Mouse (Mus musculus): ENCODE results near the gene Hoxc5. TPM values are rescaled to one million over a fixed set of nuclear protein-coding genes. Genes with fewer than 3 reads are reported as not detected.

The Hoxc5 gene
- total RNA-seq, 2 experiments from 2014 or later, result 0.12 to 0.15 TPM

DNA sequence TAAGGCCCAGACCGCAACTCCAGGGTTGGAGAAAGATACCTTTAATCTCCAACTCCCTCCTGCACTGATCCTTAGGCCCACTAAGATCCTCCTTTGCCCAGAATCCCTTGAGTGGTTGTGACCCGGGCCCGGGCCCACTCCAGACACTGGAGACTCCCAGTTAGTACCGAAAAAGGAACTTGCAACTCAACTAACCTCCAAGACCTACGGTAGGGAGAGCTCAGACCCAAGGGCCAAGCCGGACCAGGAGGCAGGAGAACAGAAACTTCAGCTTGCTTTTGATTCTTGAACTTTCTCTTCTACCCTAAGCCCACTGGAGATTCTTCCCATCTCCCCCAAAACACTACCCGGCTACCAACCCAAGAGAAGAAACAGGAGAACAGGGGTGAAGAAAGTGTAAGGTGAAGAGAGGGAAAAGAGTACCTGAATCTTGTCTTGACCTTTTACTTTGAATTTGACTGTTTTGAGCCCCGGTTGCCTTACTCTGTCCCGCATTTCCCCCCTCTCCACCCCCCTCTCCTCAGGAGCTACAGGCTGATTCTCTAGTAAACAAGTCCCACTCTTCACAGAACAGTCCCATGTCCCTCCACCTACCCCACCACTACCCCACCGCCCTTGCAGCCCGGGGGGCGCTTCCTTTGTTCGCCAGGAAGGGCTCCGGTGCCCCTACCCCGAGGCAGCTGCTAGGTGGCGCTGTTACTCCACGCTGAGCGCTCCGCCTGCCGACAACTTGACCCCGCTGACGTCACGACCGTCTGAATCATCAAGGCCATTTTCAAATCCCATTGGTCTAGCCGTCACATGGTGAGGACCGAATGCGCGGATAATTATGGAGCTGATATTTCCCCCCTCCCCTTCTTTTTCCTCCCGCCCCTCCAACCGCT, 1.1 kb upstream of the Hoxc5 start:
- intact Hi-C loops (cut with DNase I), result no loop called here
- DNase-seq, result peak; percentile 44 to 72

DNA sequence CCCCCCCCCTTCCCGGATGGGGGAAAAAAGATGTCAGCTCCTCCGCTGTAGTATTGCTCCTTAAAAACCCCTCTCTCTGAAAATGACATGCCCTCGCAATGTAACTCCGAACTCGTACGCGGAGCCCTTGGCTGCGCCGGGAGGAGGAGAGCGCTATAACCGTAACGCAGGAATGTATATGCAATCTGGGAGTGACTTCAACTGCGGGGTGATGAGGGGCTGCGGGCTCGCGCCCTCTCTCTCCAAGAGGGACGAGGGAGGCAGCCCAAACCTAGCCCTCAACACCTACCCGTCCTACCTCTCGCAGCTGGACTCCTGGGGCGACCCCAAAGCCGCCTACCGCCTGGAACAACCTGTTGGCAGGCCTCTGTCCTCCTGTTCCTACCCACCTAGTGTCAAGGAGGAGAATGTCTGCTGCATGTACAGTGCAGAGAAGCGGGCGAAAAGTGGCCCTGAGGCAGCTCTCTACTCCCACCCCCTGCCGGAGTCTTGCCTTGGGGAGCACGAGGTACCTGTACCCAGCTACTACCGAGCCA, 399 bp upstream of the Hoxc5 start, which contains the start of gene Hoxc10:
Hoxc10 (plus strand) TSS at position 21 of the 536 bp plus-strand sequence.
- DNase-seq, result no peak
- intact Hi-C loops (cut with DNase I), result no loop called here

DNA sequence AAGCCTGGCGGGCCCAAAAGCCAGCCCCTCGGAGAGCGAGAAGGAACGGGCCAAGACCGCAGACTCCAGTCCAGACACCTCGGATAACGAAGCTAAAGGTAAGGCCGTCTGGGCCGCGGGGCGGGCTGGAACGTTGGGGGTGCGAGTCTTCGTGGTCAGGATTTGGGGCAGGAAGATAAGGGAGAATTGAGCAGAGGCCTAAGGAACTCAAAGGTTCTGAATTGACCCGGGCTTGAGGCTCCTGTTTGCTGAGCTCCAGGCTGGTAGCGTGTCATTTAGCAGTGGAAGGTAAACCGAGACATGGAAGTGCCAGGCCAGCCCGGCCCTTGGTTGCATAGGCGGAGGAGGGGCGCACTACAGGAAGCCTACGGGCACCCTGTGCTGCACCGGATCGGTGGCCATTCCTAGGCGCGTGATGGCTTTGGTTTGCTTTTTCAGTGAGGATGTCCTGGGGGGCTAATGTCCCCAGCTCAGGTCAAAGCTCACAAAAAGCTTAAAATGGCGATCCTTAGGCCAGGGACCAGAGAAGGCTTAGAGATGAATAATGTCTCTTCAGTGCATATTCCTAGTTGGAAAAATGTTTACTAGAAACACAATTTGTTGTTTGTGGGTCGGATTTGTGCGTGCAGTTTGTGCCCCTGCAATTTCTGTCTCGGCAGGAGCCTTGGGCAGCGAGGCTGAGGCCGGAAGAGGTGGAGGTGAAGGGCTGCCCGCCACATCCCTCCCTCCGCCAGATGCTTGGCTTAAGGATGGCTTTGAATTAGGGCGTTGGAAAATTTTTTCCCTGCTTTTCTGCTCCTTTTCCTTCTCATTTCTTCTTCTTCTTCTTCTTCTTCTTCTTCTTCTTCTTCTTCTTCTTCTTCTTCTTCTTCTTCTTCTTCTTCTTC, 511 bp downstream of the Hoxc5 start:
- DNase-seq, result no peak
- intact Hi-C loops (cut with DNase I), result no loop called here

GRCm38 (mm10) chr15:102969296-102969695, 2.1 kb downstream of the Hoxc5 start:
- no peak for DNase-seq
- intact Hi-C loops (cut with DNase I), result no loop called here

DNA sequence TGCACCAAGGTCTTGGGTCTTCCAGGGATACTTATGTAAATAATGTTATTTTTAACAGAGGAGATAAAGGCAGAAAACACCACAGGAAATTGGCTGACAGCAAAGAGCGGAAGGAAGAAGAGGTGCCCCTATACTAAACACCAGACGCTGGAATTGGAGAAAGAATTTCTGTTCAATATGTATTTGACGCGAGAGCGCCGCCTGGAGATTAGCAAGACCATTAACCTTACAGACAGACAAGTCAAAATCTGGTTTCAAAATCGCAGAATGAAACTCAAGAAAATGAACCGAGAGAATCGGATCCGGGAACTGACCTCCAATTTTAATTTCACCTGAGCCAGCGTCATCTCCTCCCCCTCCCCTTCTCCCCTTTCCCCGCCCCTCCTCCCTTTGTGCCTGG, 3.5 kb downstream of the Hoxc5 start:
- intact Hi-C loops (cut with DNase I), result loop anchor here (2.0 kb wide), 1 partner anchor 210 kb away; no protein-coding TSS in a partner anchor
- DNase-seq, result no peak

- intact Hi-C loops (cut with DNase I), result no loop called here
- no peak for DNase-seq
These were observed 5.0 kb downstream of the Hoxc5 start for GRCm38 (mm10) chr15:102972254-102972653.

- intact Hi-C loops (cut with DNase I), result no loop called here
- DNase-seq, result no peak
These were observed 5.5 kb downstream of the Hoxc5 start for GRCm38 (mm10) chr15:102972753-102973152.

DNA sequence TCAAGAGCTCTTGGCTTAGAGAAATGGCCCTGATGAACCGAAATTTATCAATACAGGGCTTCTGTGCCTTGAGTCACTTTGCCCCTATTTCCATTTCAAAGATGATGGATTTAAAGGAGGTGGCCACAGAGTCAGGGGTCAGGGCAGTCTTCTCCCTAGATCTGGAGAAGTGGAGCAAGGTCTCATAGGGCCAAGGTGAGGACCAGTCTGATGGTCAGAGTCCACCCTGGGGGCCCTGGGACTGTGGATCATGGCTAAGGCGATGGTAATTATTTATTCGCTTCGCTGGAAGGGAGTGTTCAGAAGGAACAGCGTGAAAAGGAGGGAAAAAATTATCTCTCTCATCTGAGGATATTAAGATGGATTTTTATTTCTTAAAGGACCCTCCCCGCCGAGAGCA, 7.8 kb downstream of the Hoxc5 start:
- no peak for DNase-seq
- intact Hi-C loops (cut with DNase I), result no loop called here

GRCm38 (mm10) chr15:102975688-102976111, 8.5 kb downstream of the Hoxc5 start:
- intact Hi-C loops (cut with DNase I), result no loop called here
- no peak for DNase-seq

- no peak for DNase-seq
- intact Hi-C loops (cut with DNase I), result no loop called here
These were observed 8.9 kb downstream of the Hoxc5 start, which contains the start of gene Hoxc9 for GRCm38 (mm10) chr15:102976171-102976570. TSS of gene Hoxc9 (plus strand) at chr15:102976439.

DNA sequence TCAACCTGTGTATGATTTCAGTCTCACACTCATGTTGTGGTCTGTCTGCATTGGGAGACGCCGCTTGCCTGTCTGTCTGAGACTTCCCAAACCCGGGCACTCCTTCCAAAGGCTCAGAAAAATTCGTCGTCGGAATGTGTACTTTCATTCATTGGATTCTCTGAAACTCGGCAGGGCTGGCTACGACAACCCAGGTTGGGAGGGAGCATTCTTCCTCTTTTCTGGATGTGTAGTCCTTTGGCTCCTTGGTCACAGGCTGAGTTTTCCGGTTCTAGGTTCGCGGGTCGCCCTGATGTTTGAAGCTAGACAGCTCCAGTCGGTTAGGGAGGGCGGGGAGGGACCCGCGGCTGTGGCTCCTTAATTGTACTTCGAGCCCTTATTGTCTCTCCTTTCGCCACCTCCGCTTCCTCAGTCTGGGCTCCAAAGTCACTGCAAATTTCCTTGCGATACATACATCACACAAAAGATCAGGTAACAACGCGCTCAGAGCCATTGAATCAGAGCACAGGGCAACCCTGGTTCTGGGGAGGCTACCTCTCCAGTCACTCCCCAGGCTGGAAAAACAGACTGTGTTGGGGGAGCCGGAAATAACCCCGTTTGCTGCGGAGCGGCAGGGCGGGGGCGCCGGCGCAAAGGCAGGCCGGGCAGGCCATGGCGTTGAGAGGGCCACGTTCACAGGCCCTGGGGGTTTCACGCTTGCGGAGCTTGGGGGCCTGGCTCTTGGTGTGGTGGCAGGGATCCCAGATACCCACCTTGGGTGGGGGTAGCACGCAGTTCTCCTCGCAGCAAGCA, 9.6 kb downstream of the Hoxc5 start:
- intact Hi-C loops (cut with DNase I), result no loop called here
- DNase-seq, result no peak

DNA sequence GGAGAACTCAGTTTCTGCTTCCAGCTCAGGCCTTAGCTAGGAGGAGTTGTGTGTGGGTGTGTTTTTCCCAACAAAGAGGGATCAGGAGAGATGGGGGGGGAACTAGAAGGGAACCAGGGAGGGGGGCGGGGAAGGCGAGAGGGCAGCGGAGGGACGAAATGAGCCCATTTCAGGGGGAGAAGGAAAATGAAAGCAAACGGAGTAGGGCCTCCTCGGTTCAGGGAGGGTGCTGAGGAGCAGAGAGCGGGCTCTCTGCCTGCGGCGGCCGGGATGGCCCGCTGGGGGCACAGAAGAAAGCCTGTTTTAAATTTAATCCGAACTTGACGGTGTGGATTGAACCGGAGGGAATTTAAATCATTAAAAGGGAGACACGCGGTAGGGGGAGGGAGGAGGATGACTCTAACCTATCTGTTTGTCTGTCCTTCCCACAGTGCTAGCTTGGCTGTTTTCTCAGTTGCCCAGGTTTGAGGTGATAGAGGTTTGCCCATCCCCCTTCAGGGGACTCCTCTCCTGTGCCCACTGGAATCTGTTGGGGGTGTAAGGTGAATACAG, 10.3 kb downstream of the Hoxc5 start:
- intact Hi-C loops (cut with DNase I), result no loop called here
- DNase-seq, result no peak

GRCm38 (mm10) chr15:102978615-102979515, 11.6 kb downstream of the Hoxc5 start:
- DNase-seq, result no peak
- intact Hi-C loops (cut with DNase I), result no loop called here

GRCm38 (mm10) chr15:102979936-102980335, 12.7 kb downstream of the Hoxc5 start:
- DNase-seq, result no peak
- intact Hi-C loops (cut with DNase I), result loop anchor here (10.0 kb wide), 1 partner anchor 335 kb away; the partner anchor contains the start of gene Gpr84

GRCm38 (mm10) chr15:102980352-102980751, 13.1 kb downstream of the Hoxc5 start:
- intact Hi-C loops (cut with DNase I), result loop anchor here (10.0 kb wide), 1 partner anchor 334 kb away; the partner anchor contains the start of gene Gpr84
- no peak for DNase-seq

- DNase-seq, result no peak
- intact Hi-C loops (cut with DNase I), result loop anchor here (10.0 kb wide), 1 partner anchor 334 kb away; the partner anchor contains the start of gene Gpr84
These were observed 13.7 kb downstream of the Hoxc5 start for GRCm38 (mm10) chr15:102980912-102981311.

GRCm38 (mm10) chr15:102981379-102982288, 14.4 kb downstream of the Hoxc5 start:
- intact Hi-C loops (cut with DNase I), result loop anchor here (10.0 kb wide), 1 partner anchor 333 kb away; the partner anchor contains the start of gene Gpr84
- no peak for DNase-seq

All from heart, postnatal 10 days (tissue).